Mouse (Mus musculus) ovary, adult 10 weeks (tissue): ENCODE data around the gene Ccdc103. TPM values are rescaled to one million over a fixed set of nuclear protein-coding genes. Genes with fewer than 3 reads are reported as not detected.

Source experiments
- polyA plus RNA-seq: library from polyadenylated mRNA; stranded (reverse); fragments of 350-450 nt; fragmentation: Illumina TruSeq; extraction: RNeasy Lipid Tissue Mini Kit (QIAGEN cat#74804); gene quantifications from one replicate; pipeline ENCODE4 v1.2.3, GENCODE M21; 2014

The Ccdc103 gene
- polyA plus RNA-seq = 1.8 TPM

GRCm38 (mm10) chr11:102880585-102881313 lies at the start of gene Ccdc103, which contains the start of gene Eftud2:
Gene Ccdc103 (plus strand): TSS chr11:102881204.
Gene Eftud2 (minus strand): TSS chr11:102880985.

DNA sequence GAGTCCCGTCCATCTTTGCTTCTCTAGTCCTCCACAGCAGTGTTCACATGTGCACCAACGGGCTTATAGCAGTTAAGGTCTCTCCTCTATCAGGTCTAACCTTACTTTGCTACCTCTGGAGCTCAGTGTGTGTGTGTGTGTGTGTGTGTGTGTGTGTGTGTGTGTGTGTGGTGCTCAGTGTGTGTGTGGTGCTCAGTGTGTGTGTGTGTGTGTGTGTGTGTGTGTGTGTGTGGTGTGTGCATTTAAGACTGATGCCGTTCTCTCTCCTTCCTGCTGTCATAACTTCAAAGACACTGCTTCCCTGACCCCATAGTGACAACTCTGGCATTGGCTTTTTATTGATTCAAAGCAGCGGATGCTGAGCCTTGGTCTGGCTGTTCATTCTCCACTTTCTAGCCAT lies 45.5 kb upstream of the Ccdc103 start, which contains the start of gene Higd1b:
Higd1b (plus strand) TSS at position 301 of the 400 bp plus-strand sequence.

DNA sequence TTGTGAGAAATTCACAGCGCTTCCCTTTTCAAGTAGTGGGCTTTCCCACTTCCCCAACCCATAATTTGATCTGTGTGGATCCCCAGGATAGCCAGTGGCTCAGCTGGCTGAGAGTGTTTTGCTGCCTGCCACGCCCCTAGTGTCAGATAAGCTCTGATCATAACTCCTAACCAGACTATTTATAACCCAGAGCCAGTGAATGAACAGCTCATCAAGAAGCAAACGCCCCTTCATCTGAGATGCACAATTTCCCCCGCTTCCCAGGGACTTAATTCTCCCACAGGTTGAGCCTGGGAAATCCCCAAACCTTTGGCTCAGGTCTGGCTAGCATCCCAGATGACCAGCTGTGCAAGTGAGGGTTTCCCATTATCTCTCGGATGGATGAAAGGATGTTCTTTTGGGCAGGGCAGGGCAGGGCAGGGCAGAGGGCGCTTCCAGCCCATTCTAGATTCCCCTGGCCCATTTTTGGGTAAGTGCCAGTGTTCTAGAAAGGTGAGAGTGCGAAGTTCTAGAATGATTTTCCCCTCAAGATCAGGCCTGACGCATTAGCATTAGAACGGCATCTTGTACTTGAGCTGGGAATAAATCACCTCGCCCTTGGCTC lies 3.7 kb downstream of the Ccdc103 start, which contains the start of gene Fam187a:
Fam187a (plus strand) TSS at position 554 of the 604 bp plus-strand sequence.

GRCm38 (mm10) chr11:102900763-102901162 lies 19.8 kb downstream of the Ccdc103 start, which contains the start of gene Gfap:
Gene Gfap (minus strand): TSS chr11:102900912.

GRCm38 (mm10) chr11:102924557-102925350 lies 43.8 kb downstream of the Ccdc103 start, which contains the start of gene Kif18b:
Gene Kif18b (minus strand): TSS chr11:102925124.

Other genes starting within 250 kb of the Ccdc103 start
- gene Meioc, start 217.5 kb upstream of the Ccdc103 start, polyA plus RNA-seq = not detected
- 58.4 TPM for gene Ccdc43, start 183.4 kb upstream of the Ccdc103 start, polyA plus RNA-seq
- not detected for gene Adam11, start 119.8 kb upstream of the Ccdc103 start, polyA plus RNA-seq
- 20.8 TPM for gene Gjc1, start 61.5 kb upstream of the Ccdc103 start, polyA plus RNA-seq
- gene Higd1b, start 45.4 kb upstream of the Ccdc103 start, polyA plus RNA-seq = not detected
- gene Eftud2, start 219 bp upstream of the Ccdc103 start, polyA plus RNA-seq = 43.2 TPM
- gene Fam187a, start 4.0 kb downstream of the Ccdc103 start, polyA plus RNA-seq = not detected
- gene Gfap, start 19.7 kb downstream of the Ccdc103 start, polyA plus RNA-seq = not detected
- gene Kif18b, start 43.9 kb downstream of the Ccdc103 start, polyA plus RNA-seq = 0.77 TPM
- not detected for gene C1ql1, start 65.5 kb downstream of the Ccdc103 start, polyA plus RNA-seq
- 10.2 TPM for gene Nmt1, start 147.0 kb downstream of the Ccdc103 start, polyA plus RNA-seq
- 10.7 TPM for gene Dcakd, start 147.1 kb downstream of the Ccdc103 start, polyA plus RNA-seq
- gene Plcd3, start 220.5 kb downstream of the Ccdc103 start, polyA plus RNA-seq = not detected
- not detected for gene Acbd4, start 220.5 kb downstream of the Ccdc103 start, polyA plus RNA-seq
- gene Hexim1, start 235.0 kb downstream of the Ccdc103 start, polyA plus RNA-seq = 60.1 TPM